Mouse (Mus musculus): ENCODE measurements around the gene Gm10100. TPM values are rescaled to one million over a fixed set of nuclear protein-coding genes. Genes with fewer than 3 reads are reported as not detected.
A peak's percentile ranks its signal among the peaks of the same experiment; 100 is the strongest.
"Not testable (repeated sequence)": the region's sequence is repeated elsewhere in the genome, so short reads cannot be mapped to it uniquely, and the experiment has no call there.

The Gm10100 gene
- not detected in 2 replicates for polyA plus RNA-seq (2015; fragmentation: Nextera tagmentation; extraction: Ambion mirVana)

GRCm38 (mm10) chr10:77726186-77726585 is at the start of gene Gm10100:
Gm10100 (plus strand) TSS chr10:77726486.
- Histone ChIP-seq H3K27ac (no peak within 1 kb of the TSS), H3K4me1 (replicated peaks; ENCODE audit: insufficient read depth, low read length) (no peaks in the 10 kb centered on the region)
- no peak for DNase-seq (ENCODE audit: low spot score)

GRCm38 (mm10) chr10:77677562-77677961 is 48.7 kb upstream of the Gm10100 start:
- ATAC-seq (replicated peaks; ENCODE audit: low FRiP score, low read depth), result no peak
- no peak for DNase-seq (ENCODE audit: low spot score)
- no peak overlapping the region for H3K27ac ChIP-seq
- no peak overlapping the region for H3K9ac ChIP-seq (ENCODE audit: low read depth, low read length)
- WGBS, result 0% methylated on average over 32 of the region's 35 CpGs
- 0 out of 2 replicates have a peak, but pooled peaks cover 6% of the 10 kb centered on the region for H3K4me1 ChIP-seq (replicated peaks; ENCODE audit: insufficient read depth, low read length)
- no peak for TF ChIP-seq CTCF (IDR thresholded peaks at IDR 0.05; ENCODE audit: low read depth)
- peak overlapping the region; percentile 44 for H3K4me2 ChIP-seq (ENCODE audit: low read length)
- no peaks in the 10 kb centered on the region for H3K9me3 ChIP-seq (replicated peaks; ENCODE audit: low read length)
- H3K27me3 ChIP-seq (ENCODE audit: insufficient read depth, low read length), result peaks cover 19% of the 10 kb centered on the region
- no peaks in the 10 kb centered on the region for H3K36me3 ChIP-seq (ENCODE audit: insufficient read depth, low read length)
- H3K4me3 ChIP-seq (replicated peaks; ENCODE audit: low read depth, low read length), result 0 out of 2 replicates have a peak overlapping the region, but pooled peaks have one; percentile 18

More at GRCm38 (mm10) chr10:77726186-77726585, at the start of gene Gm10100:
- no peak within 1 kb of the TSS for H3K4me3 ChIP-seq (replicated peaks; ENCODE audit: low read depth, low read length)
- no peaks in the 10 kb centered on the region for H3K36me3 ChIP-seq (ENCODE audit: insufficient read depth, low read length)
- no peak for TF ChIP-seq CTCF (IDR thresholded peaks at IDR 0.05; ENCODE audit: low read depth)
- no peak within 1 kb of the TSS for H3K4me2 ChIP-seq (ENCODE audit: low read length)
- no peak within 1 kb of the TSS for H3K9ac ChIP-seq (ENCODE audit: low read depth, low read length)
- no peak for ATAC-seq (replicated peaks; ENCODE audit: low FRiP score, low read depth)
- 37% methylated on average over 3 of the region's 3 CpGs for WGBS
- H3K27me3 ChIP-seq (ENCODE audit: insufficient read depth, low read length), result no peaks in the 10 kb centered on the region
- H3K9me3 ChIP-seq (replicated peaks; ENCODE audit: low read length), result no peaks in the 10 kb centered on the region

- no peak for DNase-seq (ENCODE audit: low spot score)
- no peaks in the 10 kb centered on the region for H3K4me1 ChIP-seq (replicated peaks; ENCODE audit: insufficient read depth, low read length)
- H3K27me3 ChIP-seq (ENCODE audit: insufficient read depth, low read length), result peaks cover 14% of the 10 kb centered on the region
- ATAC-seq (replicated peaks; ENCODE audit: low FRiP score, low read depth), result no peak
- 80% methylated on average over 7 of the region's 7 CpGs for WGBS
- H3K9me3 ChIP-seq (replicated peaks; ENCODE audit: low read length), result no peaks in the 10 kb centered on the region
- no peak overlapping the region for H3K4me3 ChIP-seq (replicated peaks; ENCODE audit: low read depth, low read length)
- no peak overlapping the region for H3K4me2 ChIP-seq (ENCODE audit: low read length)
- no peak overlapping the region for H3K9ac ChIP-seq (ENCODE audit: low read depth, low read length)
- no peaks in the 10 kb centered on the region for H3K36me3 ChIP-seq (ENCODE audit: insufficient read depth, low read length)
- H3K27ac ChIP-seq, result no peak overlapping the region
- TF ChIP-seq CTCF (IDR thresholded peaks at IDR 0.05; ENCODE audit: low read depth), result no peak
Measured at GRCm38 (mm10) chr10:77682994-77683393, 43.3 kb upstream of the Gm10100 start.

GRCm38 (mm10) chr10:77684181-77684580 is 42.1 kb upstream of the Gm10100 start:
- no peak for ATAC-seq (replicated peaks; ENCODE audit: low FRiP score, low read depth)
- Histone ChIP-seq H3K27ac (no peak overlapping the region), H3K4me2 (ENCODE audit: low read length) (no peak overlapping the region), H3K27me3 (ENCODE audit: insufficient read depth, low read length) (peaks cover 8% of the 10 kb centered on the region; the same call in 1 of the 2 replicates), H3K4me1 (replicated peaks; ENCODE audit: insufficient read depth, low read length) (no peaks in the 10 kb centered on the region), H3K9me3 (replicated peaks; ENCODE audit: low read length) (no peaks in the 10 kb centered on the region), H3K36me3 (ENCODE audit: insufficient read depth, low read length) (no peaks in the 10 kb centered on the region), H3K9ac (ENCODE audit: low read depth, low read length) (no peak overlapping the region), H3K4me3 (replicated peaks; ENCODE audit: low read depth, low read length) (no peak overlapping the region)
- no peak for DNase-seq (ENCODE audit: low spot score)
- 29% methylated on average over 8 of the region's 8 CpGs for WGBS
- no peak for TF ChIP-seq CTCF (IDR thresholded peaks at IDR 0.05; ENCODE audit: low read depth)

- Histone ChIP-seq H3K4me1 (replicated peaks; ENCODE audit: insufficient read depth, low read length) (no peaks in the 10 kb centered on the region), H3K4me3 (replicated peaks; ENCODE audit: low read depth, low read length) (no peak within 1 kb of the TSS), H3K9me3 (replicated peaks; ENCODE audit: low read length) (no peaks in the 10 kb centered on the region), H3K36me3 (ENCODE audit: insufficient read depth, low read length) (no peaks in the 10 kb centered on the region), H3K27ac (no peak within 1 kb of the TSS), H3K9ac (ENCODE audit: low read depth, low read length) (no peak within 1 kb of the TSS), H3K4me2 (ENCODE audit: low read length) (0 out of 2 replicates have a peak within 1 kb of the TSS, but pooled peaks have one; percentile 7), H3K27me3 (ENCODE audit: insufficient read depth, low read length) (peaks cover 8% of the 10 kb centered on the region; the same call in 1 of the 2 replicates)
- no peak for ATAC-seq (replicated peaks; ENCODE audit: low FRiP score, low read depth)
- no peak for DNase-seq (ENCODE audit: low spot score)
- 8% methylated on average over 22 of the region's 22 CpGs for WGBS
- TF ChIP-seq CTCF (IDR thresholded peaks at IDR 0.05; ENCODE audit: low read depth), result no peak
Measured at GRCm38 (mm10) chr10:77685895-77686664, 40.2 kb upstream of the Gm10100 start, which contains the start of gene Tspear. Tspear (plus strand) TSS chr10:77686569.

- DNase-seq (ENCODE audit: low spot score), result no peak
- Histone ChIP-seq H3K27ac (no peak overlapping the region), H3K36me3 (ENCODE audit: insufficient read depth, low read length) (no peaks in the 10 kb centered on the region), H3K4me2 (ENCODE audit: low read length) (no peak overlapping the region), H3K4me1 (replicated peaks; ENCODE audit: insufficient read depth, low read length) (no peaks in the 10 kb centered on the region), H3K27me3 (ENCODE audit: insufficient read depth, low read length) (peaks cover 8% of the 10 kb centered on the region; the same call in 1 of the 2 replicates), H3K9ac (ENCODE audit: low read depth, low read length) (no peak overlapping the region), H3K9me3 (replicated peaks; ENCODE audit: low read length) (no peaks in the 10 kb centered on the region), H3K4me3 (replicated peaks; ENCODE audit: low read depth, low read length) (no peak overlapping the region)
- no peak for TF ChIP-seq CTCF (IDR thresholded peaks at IDR 0.05; ENCODE audit: low read depth)
- no peak for ATAC-seq (replicated peaks; ENCODE audit: low FRiP score, low read depth)
- WGBS, result 12% methylated on average over 10 of the region's 10 CpGs
Measured at GRCm38 (mm10) chr10:77687021-77687420, 39.3 kb upstream of the Gm10100 start.

- H3K27me3 ChIP-seq (ENCODE audit: insufficient read depth, low read length); H3K4me2 ChIP-seq (ENCODE audit: low read length); DNase-seq (ENCODE audit: low spot score); H3K4me3 ChIP-seq (replicated peaks; ENCODE audit: low read depth, low read length); H3K27ac ChIP-seq; H3K36me3 ChIP-seq (ENCODE audit: insufficient read depth, low read length); H3K9ac ChIP-seq (ENCODE audit: low read depth, low read length); H3K4me1 ChIP-seq (replicated peaks; ENCODE audit: insufficient read depth, low read length); H3K9me3 ChIP-seq (replicated peaks; ENCODE audit: low read length); ATAC-seq (replicated peaks; ENCODE audit: low FRiP score, low read depth): not testable (repeated sequence)
- WGBS, result 68% methylated on average over 3 of the region's 3 CpGs
Measured at GRCm38 (mm10) chr10:77690356-77690807, 35.9 kb upstream of the Gm10100 start, which contains the start of gene Gm19402. Gm19402 (minus strand) TSS chr10:77690757.
